Mouse (Mus musculus) gastrocnemius, postnatal 25 days (tissue): ENCODE measurements around the gene Taf6l. TPM values are rescaled to one million over a fixed set of nuclear protein-coding genes. Genes with fewer than 3 reads are reported as not detected.

Source experiments
- DNase-seq: peaks from one replicate; pipeline ENCODE4 v3.0.0; 2022
- total RNA-seq, 2 experiments: library from RNA; stranded (reverse); gene quantifications; 1 replicate in 1 of 2; 2 replicates in 1 of 2; pipeline ENCODE4 v1.2.3; 2021

The Taf6l gene
- total RNA-seq, 2 experiments from 2014 or later = 4.8 to 5.8 TPM

GRCm38 (mm10) chr19:8790171-8790570 is 4.0 kb upstream of the Taf6l start:
- no peak for DNase-seq

- DNase-seq = no peak
Observed at GRCm38 (mm10) chr19:8789171-8789570, 3.0 kb upstream of the Taf6l start.

GRCm38 (mm10) chr19:8788521-8788920 is 2.3 kb upstream of the Taf6l start:
- no peak for DNase-seq

GRCm38 (mm10) chr19:8774951-8775421 is 11.2 kb downstream of the Taf6l start:
- peak; percentile 24 for DNase-seq

GRCm38 (mm10) chr19:8774086-8774835 is 12.0 kb downstream of the Taf6l start, which contains the start of gene Tmem179b:
TSS of gene Tmem179b (minus strand) at chr19:8774467.
- peak; percentile 91 for DNase-seq

GRCm38 (mm10) chr19:8773409-8773808 is 12.8 kb downstream of the Taf6l start:
- no peak for DNase-seq

GRCm38 (mm10) chr19:8772996-8773395 is 13.2 kb downstream of the Taf6l start:
- DNase-seq = no peak

- peak; percentile 77 for DNase-seq
Observed at GRCm38 (mm10) chr19:8770567-8771270, 15.5 kb downstream of the Taf6l start, which contains the start of gene Tmem223. TSS of gene Tmem223 (plus strand) at chr19:8770996.

GRCm38 (mm10) chr19:8765562-8765961 is 20.7 kb downstream of the Taf6l start:
- DNase-seq = no peak

- no peak for DNase-seq
Observed at GRCm38 (mm10) chr19:8763276-8763675, 22.9 kb downstream of the Taf6l start.

GRCm38 (mm10) chr19:8760757-8761156 is 25.5 kb downstream of the Taf6l start:
- no peak for DNase-seq

GRCm38 (mm10) chr19:8758899-8759298 is 27.3 kb downstream of the Taf6l start:
- no peak for DNase-seq

GRCm38 (mm10) chr19:8757471-8757998 is 28.7 kb downstream of the Taf6l start:
- no peak for DNase-seq

GRCm38 (mm10) chr19:8756635-8757387 is 29.4 kb downstream of the Taf6l start, which contains the start of gene Nxf1:
TSS of gene Nxf1 (plus strand) at chr19:8757073.
- DNase-seq = peak; percentile 93

- no peak for DNase-seq
Observed at GRCm38 (mm10) chr19:8755652-8756051, 30.6 kb downstream of the Taf6l start.

GRCm38 (mm10) chr19:8747368-8747767 is 38.8 kb downstream of the Taf6l start:
- DNase-seq = no peak

- no peak for DNase-seq
Observed at GRCm38 (mm10) chr19:8745382-8745781, 40.8 kb downstream of the Taf6l start.

GRCm38 (mm10) chr19:8742176-8742575 is 44.0 kb downstream of the Taf6l start:
- no peak for DNase-seq

GRCm38 (mm10) chr19:8741243-8741869 is 44.9 kb downstream of the Taf6l start, which contains the start of gene Stx5a:
TSS of gene Stx5a (plus strand) at chr19:8741413.
- peak; percentile 95 for DNase-seq

GRCm38 (mm10) chr19:8740603-8741002 is 45.6 kb downstream of the Taf6l start, which contains the start of gene 1700092M07Rik:
TSS of gene 1700092M07Rik (plus strand) at chr19:8740718.
- no peak for DNase-seq

GRCm38 (mm10) chr19:8739646-8740045 is 46.6 kb downstream of the Taf6l start:
- no peak for DNase-seq
